Mouse (Mus musculus) thymus, postnatal 14 days (tissue): ENCODE results near the gene Egln1.

Source experiments
- DNase-seq: peaks from one replicate; pipeline ENCODE4 v3.0.0; 2021

The Egln1 gene

DNA sequence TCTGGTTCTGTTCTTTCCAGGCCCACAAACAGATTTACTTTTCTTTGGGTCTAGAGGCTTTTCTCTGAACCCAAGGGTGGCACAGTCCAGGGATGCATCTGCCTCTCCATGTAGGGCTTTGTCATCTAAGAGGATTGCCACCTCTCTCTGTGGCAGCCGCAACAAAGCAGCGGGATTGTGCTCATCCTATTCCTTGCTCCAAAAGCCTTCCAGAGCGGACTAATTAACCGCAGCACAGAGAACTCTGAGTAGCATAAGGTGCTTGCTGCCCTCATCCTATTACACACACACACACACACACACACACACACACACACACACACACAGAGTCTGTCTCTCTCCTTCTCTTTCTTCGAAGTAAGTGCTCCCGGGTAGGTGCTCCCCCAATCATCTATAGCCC lies 5.3 kb downstream of the Egln1 start:
- DNase-seq: no peak

- DNase-seq: no peak
Measured at GRCm38 (mm10) chr8:124937293-124937692, 11.8 kb downstream of the Egln1 start.

GRCm38 (mm10) chr8:124936699-124937098 lies 12.4 kb downstream of the Egln1 start:
- DNase-seq: no peak

DNA sequence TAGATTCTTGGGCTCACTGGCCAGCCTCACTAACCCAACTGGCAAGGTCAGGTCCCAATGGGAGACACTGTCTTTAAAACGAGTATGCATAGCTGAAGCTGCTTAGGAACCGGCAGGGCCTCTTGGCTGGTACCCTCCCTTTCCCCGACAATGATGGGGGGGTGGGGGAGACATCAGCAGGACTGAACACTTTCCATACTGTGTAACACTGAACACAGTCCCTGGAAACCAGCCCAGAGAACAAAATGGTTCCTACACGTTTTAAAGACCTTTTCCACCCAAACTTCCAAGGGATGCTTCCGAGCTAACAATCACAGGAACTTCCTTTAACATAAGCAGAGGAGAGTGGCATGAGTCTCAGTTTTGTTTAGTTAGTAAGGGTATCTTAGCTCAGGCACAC lies 14.0 kb downstream of the Egln1 start:
- no peak for DNase-seq

GRCm38 (mm10) chr8:124932435-124932834 lies 16.7 kb downstream of the Egln1 start:
- DNase-seq: no peak

DNA sequence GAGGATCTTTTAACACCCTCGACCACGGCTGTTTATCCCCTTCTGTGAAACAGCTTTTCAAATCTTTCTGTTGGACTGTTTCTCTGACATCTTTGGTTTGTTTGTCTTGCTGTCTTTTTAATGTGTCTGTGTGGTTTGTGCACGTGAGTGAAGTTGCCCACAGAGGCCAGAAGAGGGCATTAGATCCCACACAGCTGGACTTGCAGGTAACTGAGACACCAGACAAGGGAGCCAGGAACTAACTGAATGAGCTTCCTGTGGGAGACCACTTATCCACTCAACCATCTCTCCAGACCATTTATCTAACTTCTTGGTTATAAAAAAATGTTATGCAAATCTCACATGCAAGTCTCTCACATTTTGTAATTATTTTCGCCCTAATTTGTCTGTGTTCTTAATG lies 18.5 kb downstream of the Egln1 start:
- no peak for DNase-seq

GRCm38 (mm10) chr8:124930086-124930485 lies 19.0 kb downstream of the Egln1 start:
- DNase-seq: no peak

GRCm38 (mm10) chr8:124929006-124929405 lies 20.1 kb downstream of the Egln1 start:
- DNase-seq: no peak

DNA sequence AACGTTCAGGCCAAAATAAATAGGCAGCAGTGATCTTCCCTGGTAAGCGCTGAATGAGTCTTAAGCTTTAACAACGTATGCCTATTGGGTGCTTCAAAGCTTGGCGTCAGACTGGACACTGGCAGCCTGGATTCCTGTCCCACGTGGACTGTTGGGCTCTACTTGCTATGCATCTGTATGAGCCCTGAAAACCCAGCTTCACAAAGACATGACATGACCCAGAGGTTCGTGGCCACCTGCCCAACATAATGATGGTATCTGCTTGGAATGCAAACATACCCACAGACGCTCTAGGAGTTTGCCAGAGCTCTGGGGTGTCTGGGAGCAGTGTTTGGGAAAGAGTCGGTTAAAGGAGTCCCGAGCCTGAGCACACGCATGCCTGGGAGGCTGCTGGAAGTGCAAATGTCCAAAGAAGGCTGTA lies 22.8 kb downstream of the Egln1 start:
- no peak for DNase-seq

GRCm38 (mm10) chr8:124925544-124926266 lies 23.4 kb downstream of the Egln1 start:
- peak; percentile 43 for DNase-seq

GRCm38 (mm10) chr8:124923971-124924652 lies 25.0 kb downstream of the Egln1 start:
- no peak for DNase-seq

GRCm38 (mm10) chr8:124922490-124923089 lies 26.5 kb downstream of the Egln1 start:
- DNase-seq: no peak

DNA sequence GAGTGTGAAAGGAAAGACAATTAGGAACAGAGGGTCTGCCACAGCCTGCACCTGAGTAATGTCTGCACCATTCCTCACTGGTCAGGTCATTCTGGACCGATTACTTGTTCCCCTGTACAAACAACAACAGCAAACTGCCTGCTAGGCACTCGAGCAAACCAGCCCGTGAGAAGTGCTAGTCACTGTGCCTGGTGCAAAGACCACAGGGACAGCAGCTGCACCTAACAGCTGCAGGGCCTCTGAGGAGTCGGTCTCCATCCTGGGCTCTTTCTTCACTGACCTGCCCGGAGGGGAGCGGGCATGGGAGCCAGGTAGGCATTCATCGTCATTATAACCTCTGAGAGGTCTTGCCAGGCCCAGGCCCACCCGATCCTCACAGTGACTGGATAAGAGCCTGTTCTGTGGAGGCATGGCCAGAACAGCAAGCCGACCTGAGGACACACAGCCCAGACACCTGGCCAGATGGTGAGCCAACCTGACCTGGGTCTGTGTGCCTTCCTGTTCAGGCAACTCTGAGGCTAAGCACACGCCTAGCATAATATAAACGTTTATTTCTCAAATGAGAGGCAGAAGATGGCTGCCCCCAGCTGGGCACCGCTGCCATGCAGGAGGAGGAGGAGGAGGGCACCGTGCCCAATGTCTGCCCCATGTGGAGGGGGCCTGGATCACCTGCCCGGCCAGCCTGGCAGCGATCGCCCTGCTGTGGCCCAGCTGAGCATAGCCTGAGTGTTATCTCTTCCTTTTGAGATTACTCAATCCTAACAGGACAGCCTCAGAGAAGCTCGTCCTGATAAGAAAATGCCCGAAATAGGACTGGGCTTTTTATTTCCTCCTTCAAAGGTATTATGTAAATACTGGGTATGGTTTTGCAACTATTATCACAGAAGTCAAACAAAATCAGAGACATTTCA lies 27.5 kb downstream of the Egln1 start:
- no peak for DNase-seq

- DNase-seq: no peak
Measured at GRCm38 (mm10) chr8:124917741-124918484, 31.2 kb downstream of the Egln1 start.

DNA sequence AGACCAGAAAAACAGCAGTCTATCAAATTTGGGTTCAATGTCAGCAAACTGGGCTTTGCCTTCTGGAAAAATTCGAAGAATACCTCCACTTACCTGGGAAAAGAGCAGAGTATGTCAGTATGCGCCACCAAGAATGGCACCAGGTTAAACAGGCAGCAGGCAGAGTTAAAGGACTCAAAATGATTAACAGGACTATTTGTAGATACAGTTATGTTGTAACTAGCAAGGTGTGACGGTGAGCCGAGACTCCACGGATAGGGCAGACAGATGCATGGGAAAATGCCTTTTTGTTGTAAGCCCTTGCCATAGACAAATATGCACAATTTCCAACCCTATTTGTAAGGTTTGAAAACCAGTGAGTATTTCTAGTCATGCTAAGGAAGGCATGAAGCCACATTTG lies 35.1 kb downstream of the Egln1 start:
- DNase-seq: no peak

- DNase-seq: no peak
Measured at GRCm38 (mm10) chr8:124911938-124912872, 36.9 kb downstream of the Egln1 start.

- no peak for DNase-seq
Measured at GRCm38 (mm10) chr8:124910349-124910748, 38.8 kb downstream of the Egln1 start.

DNA sequence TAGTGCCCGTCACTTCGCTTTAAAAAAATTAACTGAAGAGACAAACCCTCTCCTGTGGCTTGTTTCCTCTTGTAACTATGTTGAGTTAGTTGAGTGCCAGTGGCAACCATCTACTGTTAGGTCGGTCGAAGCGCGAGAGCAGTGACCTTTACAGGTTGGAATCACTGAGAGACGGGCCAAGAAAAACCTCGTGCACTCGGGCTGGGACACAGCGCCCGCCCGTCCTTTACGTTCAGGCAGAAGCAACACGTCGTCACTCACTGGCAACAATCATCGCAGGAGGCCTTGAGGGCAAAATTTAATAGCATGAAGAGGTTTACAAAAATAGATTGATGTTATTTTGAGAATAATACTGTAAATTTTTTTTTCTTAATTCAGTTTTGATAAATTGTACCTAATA lies 39.2 kb downstream of the Egln1 start:
- no peak for DNase-seq

GRCm38 (mm10) chr8:124905482-124905881 lies 43.6 kb downstream of the Egln1 start:
- DNase-seq: no peak

- no peak for DNase-seq
Measured at GRCm38 (mm10) chr8:124903198-124903597, 45.9 kb downstream of the Egln1 start.

GRCm38 (mm10) chr8:124898251-124898905 lies 50.7 kb downstream of the Egln1 start:
- DNase-seq: no peak
